Mouse (Mus musculus) hindbrain, embryonic 16.5 days (tissue): ENCODE data around the gene Abhd5. TPM values are rescaled to one million over a fixed set of nuclear protein-coding genes. Genes with fewer than 3 reads are reported as not detected.

Experiments used
- ATAC-seq: fragments of 200-750 bp; cut with Nextera tagmentation; 2 replicates; pipeline ENCODE4 v1.8.0; 2017; ENCODE audit warnings: moderate TSS enrichment, moderate library complexity
- H3K27ac ChIP-seq: fragments of 300-500 bp; sonication (generic); 2 replicates; pipeline ENCODE4 v1.5.1; 2014; ENCODE audit warnings: low read depth, mild to moderate bottlenecking, control low read depth, low read length, moderate library complexity
- H3K27me3 ChIP-seq: fragments of 300-500 bp; sonication (generic); replicated peaks from 2 replicates; pipeline ENCODE4 v1.6.1; 2014; ENCODE audit warnings: low read length; ENCODE audit not compliant: control insufficient read depth, insufficient read depth
- H3K36me3 ChIP-seq: fragments of 300-500 bp; sonication (generic); 2 replicates; pipeline ENCODE4 v1.6.1; 2014; ENCODE audit warnings: mild to moderate bottlenecking, low read length, moderate library complexity, mixed read lengths; ENCODE audit not compliant: control insufficient read depth, insufficient read depth
- H3K4me1 ChIP-seq: fragments of 300-500 bp; sonication (generic); 2 replicates; pipeline ENCODE4 v1.6.1; 2014; ENCODE audit warnings: low read depth, low read length; ENCODE audit not compliant: control insufficient read depth, insufficient read depth
- H3K4me2 ChIP-seq: fragments of 300-500 bp; sonication (generic); 2 replicates; pipeline ENCODE4 v1.6.1; 2014; ENCODE audit warnings: mild to moderate bottlenecking, low read length, control low read depth, moderate library complexity
- H3K4me3 ChIP-seq: fragments of 300-500 bp; sonication (generic); 2 replicates; pipeline ENCODE4 v1.5.1; 2014; ENCODE audit warnings: mild to moderate bottlenecking, low read length, control low read depth, moderate library complexity
- H3K9ac ChIP-seq: fragments of 300-500 bp; sonication (generic); 2 replicates; pipeline ENCODE4 v1.6.1; 2014; ENCODE audit warnings: low read depth, mild to moderate bottlenecking, control low read depth, low read length, moderate library complexity
- H3K9me3 ChIP-seq: fragments of 300-500 bp; sonication (generic); 2 replicates; pipeline ENCODE4 v1.6.1; 2014; ENCODE audit warnings: mild to moderate bottlenecking, low read length, moderate library complexity; ENCODE audit not compliant: control insufficient read depth
- WGBS: fragments of 180-500 bp; shearing (Covaris S2); extraction: QIAGEN DNeasy Blood & Tissue Kit; methylation state at CpG from one replicate; pipeline ENCODE4 v1.1.7; 2014; 5-methylcytosine and 5-hydroxymethylcytosine counted together
- polyA plus RNA-seq: library from polyadenylated mRNA; unstranded; fragments of >200 nt; fragmentation: Nextera tagmentation; extraction: Ambion mirVana; gene quantifications from 2 replicates; pipeline ENCODE4 v1.2.1, GENCODE M21; 2015

The Abhd5 gene
- polyA plus RNA-seq, 1 experiment from 2014 or later = 27.0 TPM

GRCm38 (mm10) chr9:122429685-122430084 is 78.3 kb downstream of the Abhd5 start:
- Histone ChIP-seq H3K9me3 (no peaks in the 10 kb centered on the region), H3K27ac (no peak overlapping the region), H3K4me3 (no peak overlapping the region), H3K9ac (no peak overlapping the region), H3K36me3 (no peaks in the 10 kb centered on the region), H3K4me2 (no peak overlapping the region), H3K4me1 (no peaks in the 10 kb centered on the region), H3K27me3 (no peaks in the 10 kb centered on the region)
- ATAC-seq = no peak
- WGBS = 100% methylated on average over 1 of the region's 1 CpGs

Other genes starting within 250 kb of the Abhd5 start
- 75.8 and 89.4 TPM in 2 replicates for gene Snrk, start 234.3 kb upstream of the Abhd5 start, polyA plus RNA-seq
- gene Ano10, start 57.2 kb upstream of the Abhd5 start, polyA plus RNA-seq = 41.8 and 43.6 TPM in 2 replicates